In genomic region chr8:116991241-116991640, GRCm38 (mm10) we compare ENCODE assay signal across 16 mouse cellular contexts. TPM values are rescaled to one million over a fixed set of nuclear protein-coding genes. Genes with fewer than 3 reads are reported as not detected.
DNase-seq lines count a peak whose midpoint lies in the region; ATAC-seq lines count a peak whose summit lies in the region.
"Had no signal": no experiment of that assay in that cellular context is flagged by ENCODE, and none has a peak within 500 bp of the region (broad histone marks: within the 10 kb centered on the region; RNA-seq: fewer than 3 reads in every experiment).

No protein-coding gene starts in this region.

- 84% methylated on average over 8 of the region's 8 CpGs for WGBS in lung, embryonic 15.5 days
- 88% methylated on average over 8 of the region's 8 CpGs for WGBS in liver, embryonic 11.5 days
- WGBS in midbrain, embryonic 11.5 days, result 71% methylated on average over 8 of the region's 8 CpGs

- peaks cover 7% of the 10 kb centered on the region for H3K36me3 ChIP-seq in lung, embryonic 15.5 days
- peaks cover 7% of the 10 kb centered on the region; the same call in 1 of the 2 replicates for H3K36me3 ChIP-seq in liver, embryonic 11.5 days (ENCODE audit: control insufficient read depth, insufficient read depth, low read length)
- H3K36me3 ChIP-seq in midbrain, embryonic 11.5 days (ENCODE audit: control insufficient read depth, insufficient read depth, low read length), result no peaks in the 10 kb centered on the region

- no peak overlapping the region for H3K9ac ChIP-seq in lung, embryonic 15.5 days
- no peak overlapping the region for H3K9ac ChIP-seq in liver, embryonic 11.5 days (ENCODE audit: low read depth, low read length)
- no peak overlapping the region for H3K9ac ChIP-seq in midbrain, embryonic 11.5 days (ENCODE audit: low read length)
- H3K9ac ChIP-seq: embryonic facial prominence, embryonic 15.5 days; neural tube, embryonic 15.5 days had no signal

- H3K27me3 ChIP-seq in lung, embryonic 15.5 days, result no peaks in the 10 kb centered on the region
- no peaks in the 10 kb centered on the region for H3K27me3 ChIP-seq in liver, embryonic 11.5 days (replicated peaks; ENCODE audit: control insufficient read depth, insufficient read depth, low read length)
- no peaks in the 10 kb centered on the region for H3K27me3 ChIP-seq in midbrain, embryonic 11.5 days (ENCODE audit: control insufficient read depth, insufficient read depth, low read length)
- H3K27me3 ChIP-seq: embryonic facial prominence, embryonic 15.5 days; forebrain, embryonic 13.5 days; heart, embryonic 13.5 days had no signal

- no peak overlapping the region for H3K27ac ChIP-seq in lung, embryonic 15.5 days
- H3K27ac ChIP-seq in liver, embryonic 11.5 days (ENCODE audit: low read depth, low read length), result no peak overlapping the region
- no peak overlapping the region for H3K27ac ChIP-seq in midbrain, embryonic 11.5 days (ENCODE audit: low read depth, low read length)
- H3K27ac ChIP-seq: embryonic facial prominence, embryonic 15.5 days; forebrain, embryonic 13.5 days; heart, embryonic 13.5 days; neural tube, embryonic 15.5 days had no signal

- peaks cover 13% of the 10 kb centered on the region for H3K4me1 ChIP-seq in lung, embryonic 15.5 days
- H3K4me1 ChIP-seq in liver, embryonic 11.5 days (replicated peaks; ENCODE audit: control insufficient read depth, insufficient read depth, low read length), result peaks cover 8% of the 10 kb centered on the region
- H3K4me1 ChIP-seq in midbrain, embryonic 11.5 days (ENCODE audit: control insufficient read depth, insufficient read depth, low read length), result peaks cover 7% of the 10 kb centered on the region

- no peak overlapping the region for H3K4me3 ChIP-seq in lung, embryonic 15.5 days
- no peak overlapping the region for H3K4me3 ChIP-seq in liver, embryonic 11.5 days (ENCODE audit: low read depth, low read length)
- H3K4me3 ChIP-seq in midbrain, embryonic 11.5 days (ENCODE audit: low read depth, low read length), result no peak overlapping the region

- no peak for DNase-seq in lung, adult 18-20 months
- peak; percentile 69 for DNase-seq in kidney, adult 9 months
- no peak for DNase-seq in liver, embryonic 11.5 days (ENCODE audit: low spot score)
- DNase-seq in yolk sac, embryonic 10.5 days (ENCODE audit: low spot score), result peak; percentile 69
- DNase-seq in midbrain, embryonic 11.5 days (ENCODE audit: low spot score, missing footprints), result no peak
- no peak for DNase-seq in left cerebral cortex, adult 8-10 months (ENCODE audit: low spot score in 2 of 2)
- DNase-seq: adrenal gland, adult 8-10 months; cerebellum, adult 9-11 months; heart, postnatal 4 days had no signal

- H3K9me3 ChIP-seq in lung, embryonic 15.5 days, result no peaks in the 10 kb centered on the region
- no peaks in the 10 kb centered on the region for H3K9me3 ChIP-seq in liver, embryonic 11.5 days (ENCODE audit: control insufficient read depth, low read length)
- H3K9me3 ChIP-seq in midbrain, embryonic 11.5 days (ENCODE audit: control insufficient read depth, low read length), result no peaks in the 10 kb centered on the region
- H3K9me3 ChIP-seq: embryonic facial prominence, embryonic 15.5 days; forebrain, embryonic 13.5 days; heart, embryonic 13.5 days; neural tube, embryonic 15.5 days had no signal

- H3K4me2 ChIP-seq in lung, embryonic 15.5 days, result peak overlapping the region; percentile 92; the same call in 1 of the 2 replicates
- peak overlapping the region; percentile 95 for H3K4me2 ChIP-seq in liver, embryonic 11.5 days
- H3K4me2 ChIP-seq in midbrain, embryonic 11.5 days, result no peak overlapping the region

- ATAC-seq in lung, embryonic 15.5 days (ENCODE audit: borderline replicate concordance, extremely low read depth, low FRiP score, low TSS enrichment), result no peak
- no peak for ATAC-seq in liver, embryonic 11.5 days (replicated peaks; ENCODE audit: low FRiP score)
- ATAC-seq in midbrain, embryonic 11.5 days (ENCODE audit: low FRiP score), result no peak
- ATAC-seq: CD4-positive, CD25-positive, alpha-beta regulatory T cell, adult 4 months; forebrain, embryonic 13.5 days; lung, postnatal 0 days had no signal

RNA-seq across cellular contexts. Expression of gene Gcsh, which starts 2.1 kb away (rescaled TPM):
- polyA plus RNA-seq in lung, embryonic 15.5 days (2015; fragmentation: Nextera tagmentation; extraction: Ambion mirVana), result 113 TPM in 2 replicates
- 147 and 149 TPM in 2 replicates for polyA plus RNA-seq in liver, embryonic 11.5 days (2014; fragmentation: Nextera tagmentation; extraction: Ambion mirVana)
- polyA plus RNA-seq in midbrain, embryonic 11.5 days (2014; fragmentation: Nextera tagmentation; extraction: Ambion mirVana), result 146 and 158 TPM in 2 replicates
- 10 to 100 TPM; 40.5 to 44.8 (median 42.6) TPM for total RNA-seq in left cerebral cortex, adult 8-10 months (2022)

RNA-seq across cellular contexts. Expression of gene 1700030J22Rik, which starts 12.5 kb away (rescaled TPM):
- 2.4 and 2.8 TPM in 2 replicates for polyA plus RNA-seq in lung, embryonic 15.5 days (2015; fragmentation: Nextera tagmentation; extraction: Ambion mirVana)
- polyA plus RNA-seq in liver, embryonic 11.5 days (2014; fragmentation: Nextera tagmentation; extraction: Ambion mirVana), result 0.63 and 0.88 TPM in 2 replicates
- 2.7 and 3.8 TPM in 2 replicates for polyA plus RNA-seq in midbrain, embryonic 11.5 days (2014; fragmentation: Nextera tagmentation; extraction: Ambion mirVana)
- 10 to 100 TPM; 10.7 to 11.9 (median 11.3) TPM for total RNA-seq in left cerebral cortex, adult 8-10 months (2022)
- polyA plus RNA-seq: CD4-positive, CD25-positive, alpha-beta regulatory T cell, adult 4 months had no signal

RNA-seq across cellular contexts. Expression of gene Atmin, which starts 48.0 kb away (rescaled TPM):
- 12.1 and 13.0 TPM in 2 replicates for polyA plus RNA-seq in lung, embryonic 15.5 days (2015; fragmentation: Nextera tagmentation; extraction: Ambion mirVana)
- 13.1 and 13.3 TPM in 2 replicates for polyA plus RNA-seq in liver, embryonic 11.5 days (2014; fragmentation: Nextera tagmentation; extraction: Ambion mirVana)
- 16.8 and 17.5 TPM in 2 replicates for polyA plus RNA-seq in midbrain, embryonic 11.5 days (2014; fragmentation: Nextera tagmentation; extraction: Ambion mirVana)
- 10 to 100 TPM; 66.7 to 75.1 (median 71.3) TPM for total RNA-seq in left cerebral cortex, adult 8-10 months (2022)

Comparison
In these comparisons a context has a peak if more than half of its experiments do, and no peak if none do; other contexts are left out.
1. DNase-seq: peak in kidney, adult 9 months (single experiment) and yolk sac, embryonic 10.5 days (single experiment); none in lung, adult 18-20 months (0 of 2), liver, embryonic 11.5 days (single experiment), midbrain, embryonic 11.5 days (single experiment) and left cerebral cortex, adult 8-10 months (0 of 2).